Mouse (Mus musculus): ENCODE measurements around the gene Zdhhc8. TPM values are rescaled to one million over a fixed set of nuclear protein-coding genes. Genes with fewer than 3 reads are reported as not detected.
A peak's percentile ranks its signal among the peaks of the same experiment; 100 is the strongest.

Zdhhc8 gene
- polyA plus RNA-seq, 2 experiments: 0.88 to 2.9 TPM

DNA sequence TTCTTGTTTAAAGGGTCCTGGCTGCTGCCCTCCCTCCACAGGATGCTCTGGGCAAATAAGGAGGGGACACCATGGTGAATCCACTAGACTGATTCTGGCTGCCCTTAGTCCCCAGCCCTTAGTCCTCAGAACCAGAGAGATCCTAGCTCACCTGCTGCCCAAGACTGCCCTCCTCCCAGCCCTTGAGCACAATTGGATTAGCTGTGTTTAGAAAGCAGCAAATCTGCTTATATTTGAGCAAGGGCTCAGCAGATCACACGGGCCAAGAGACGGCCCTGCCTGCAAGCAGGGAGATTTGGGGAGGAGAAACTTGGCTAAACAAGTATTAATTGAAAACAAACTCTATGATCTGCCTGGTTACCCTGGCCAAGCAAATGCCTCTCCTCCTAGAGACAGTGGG is 55.3 kb downstream of the Zdhhc8 start:
- Histone ChIP-seq H3K9ac (replicated peaks) (no peak overlapping the region), H3K4me3 (ENCODE audit: insufficient read depth in 1 of 2, low read depth in 2 of 2, low read length in 2 of 2) (no peak overlapping the region), H3K27me3 (ENCODE audit: control insufficient read depth, insufficient read depth, low read length) (no peaks in the 10 kb centered on the region), H3K4me2 (ENCODE audit: low read depth) (no peak overlapping the region), H3K36me3 (replicated peaks; ENCODE audit: control insufficient read depth, insufficient read depth, low read depth) (no peaks in the 10 kb centered on the region), H3K4me1 (replicated peaks; ENCODE audit: control insufficient read depth in 2 of 2, insufficient read depth in 2 of 2, low read length in 1 of 2) (peaks cover 0 to 8% of the 10 kb centered on the region in 2 experiments; a peak in 1 of 4 replicates), H3K27ac (no peak overlapping the region), H3K9me3 (ENCODE audit: control insufficient read depth, low read length) (no peaks in the 10 kb centered on the region)
- DNase-seq (ENCODE audit: low read depth in 3 of 3, low spot score in 3 of 3) (no peak), ATAC-seq (ENCODE audit: insufficient read depth) (no peak)
- WGBS (ENCODE audit: insufficient replicate concordance): 43% methylated on average over 2 of the region's 2 CpGs
- TF ChIP-seq EP300 (IDR thresholded peaks at IDR 0.05; ENCODE audit: low read depth): no peak
- TF ChIP-seq CTCF (IDR thresholded peaks at IDR 0.05; ENCODE audit: low read depth): no peak

DNA sequence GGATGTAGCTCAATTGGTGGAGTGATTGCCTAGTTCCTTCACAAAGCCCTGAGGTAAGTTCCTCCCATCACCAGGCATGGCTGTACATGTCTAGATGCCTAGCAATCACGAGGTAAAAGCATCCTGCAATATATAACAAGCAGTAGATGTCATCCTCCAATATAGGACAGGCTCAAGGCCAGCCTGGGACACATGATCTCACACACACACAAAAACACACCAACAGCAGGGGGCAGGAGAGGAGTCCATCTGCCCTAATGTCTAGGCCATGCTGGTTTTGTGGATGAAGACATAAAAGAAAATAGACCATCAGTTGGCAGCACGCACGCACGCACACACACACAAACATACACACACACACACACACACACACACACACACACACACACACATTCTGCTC is 58.2 kb downstream of the Zdhhc8 start:
- H3K4me2 ChIP-seq (ENCODE audit: low read depth): no peak overlapping the region
- WGBS (ENCODE audit: insufficient replicate concordance): 53% methylated on average over 4 of the region's 4 CpGs
- no peak for DNase-seq (ENCODE audit: low read depth in 3 of 3, low spot score in 3 of 3)
- no peak overlapping the region for H3K27ac ChIP-seq
- H3K27me3 ChIP-seq (ENCODE audit: control insufficient read depth, insufficient read depth, low read length): no peaks in the 10 kb centered on the region
- no peak overlapping the region for H3K9ac ChIP-seq (replicated peaks)
- ATAC-seq (ENCODE audit: insufficient read depth): no peak
- TF ChIP-seq CTCF (IDR thresholded peaks at IDR 0.05; ENCODE audit: low read depth) (no peak; the same call in none of the 2 replicates), EP300 (IDR thresholded peaks at IDR 0.05; ENCODE audit: low read depth) (no peak)
- peaks cover 0 to 8% of the 10 kb centered on the region in 2 experiments; a peak in 1 of 4 replicates for H3K4me1 ChIP-seq (replicated peaks; ENCODE audit: control insufficient read depth in 2 of 2, insufficient read depth in 2 of 2, low read length in 1 of 2)
- H3K4me3 ChIP-seq (ENCODE audit: insufficient read depth in 1 of 2, low read depth in 2 of 2, low read length in 2 of 2): no peak overlapping the region
- H3K36me3 ChIP-seq (replicated peaks; ENCODE audit: control insufficient read depth, insufficient read depth, low read depth): no peaks in the 10 kb centered on the region
- H3K9me3 ChIP-seq (ENCODE audit: control insufficient read depth, low read length): no peaks in the 10 kb centered on the region

DNA sequence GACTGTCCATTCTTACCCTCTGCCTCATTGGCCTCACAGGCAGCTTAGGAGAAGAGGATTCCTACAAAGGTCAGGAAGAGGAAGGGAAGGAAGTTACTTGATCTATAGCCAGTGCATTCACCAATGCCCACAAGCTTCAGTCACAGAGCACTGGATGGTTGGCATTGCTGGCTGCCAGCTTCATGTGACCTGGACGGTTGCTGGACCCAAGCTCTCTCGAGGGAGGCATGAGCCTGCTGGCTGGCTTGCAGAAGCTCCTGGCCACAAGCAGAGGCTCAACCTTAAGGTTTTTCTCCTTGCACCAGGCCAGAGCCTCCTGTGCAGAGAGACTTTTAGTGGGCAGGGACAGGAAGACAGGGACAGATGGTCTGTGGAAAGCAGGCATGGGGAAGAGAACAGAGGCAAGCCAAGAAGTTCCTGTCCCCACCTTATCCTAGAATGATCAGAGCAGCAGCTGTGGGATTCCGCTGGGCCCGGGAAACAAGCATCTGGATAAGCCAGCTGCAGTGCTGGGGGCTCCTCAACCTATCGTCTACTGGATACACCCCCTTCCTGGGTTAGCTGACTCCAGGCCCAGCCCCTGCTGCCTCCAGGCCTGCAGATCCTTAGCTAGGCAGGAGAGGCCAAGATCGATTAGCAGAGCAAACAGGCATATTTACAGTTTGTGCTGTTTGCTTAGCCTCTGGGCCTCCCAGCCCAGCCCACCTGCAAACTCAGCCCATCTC is 59.0 kb downstream of the Zdhhc8 start:
- Histone ChIP-seq H3K36me3 (replicated peaks; ENCODE audit: control insufficient read depth, insufficient read depth, low read depth) (no peaks in the 10 kb centered on the region), H3K4me1 (replicated peaks; ENCODE audit: control insufficient read depth in 2 of 2, insufficient read depth in 2 of 2, low read length in 1 of 2) (peaks cover 0 to 8% of the 10 kb centered on the region in 2 experiments; a peak in 1 of 4 replicates), H3K4me3 (ENCODE audit: insufficient read depth in 1 of 2, low read depth in 2 of 2, low read length in 2 of 2) (no peak overlapping the region), H3K27me3 (ENCODE audit: control insufficient read depth, insufficient read depth, low read length) (no peaks in the 10 kb centered on the region), H3K27ac (no peak overlapping the region), H3K4me2 (ENCODE audit: low read depth) (peak overlapping the region; percentile 15), H3K9ac (replicated peaks) (no peak overlapping the region), H3K9me3 (ENCODE audit: control insufficient read depth, low read length) (no peaks in the 10 kb centered on the region)
- DNase-seq (ENCODE audit: low read depth in 3 of 3, low spot score in 3 of 3) (no peak), ATAC-seq (ENCODE audit: insufficient read depth) (peak; percentile 65)
- 20% methylated on average over 6 of the region's 6 CpGs for WGBS (ENCODE audit: insufficient replicate concordance)
- TF ChIP-seq EP300 (IDR thresholded peaks at IDR 0.05; ENCODE audit: low read depth): no peak
- no peak for TF ChIP-seq CTCF (IDR thresholded peaks at IDR 0.05; ENCODE audit: low read depth)

DNA sequence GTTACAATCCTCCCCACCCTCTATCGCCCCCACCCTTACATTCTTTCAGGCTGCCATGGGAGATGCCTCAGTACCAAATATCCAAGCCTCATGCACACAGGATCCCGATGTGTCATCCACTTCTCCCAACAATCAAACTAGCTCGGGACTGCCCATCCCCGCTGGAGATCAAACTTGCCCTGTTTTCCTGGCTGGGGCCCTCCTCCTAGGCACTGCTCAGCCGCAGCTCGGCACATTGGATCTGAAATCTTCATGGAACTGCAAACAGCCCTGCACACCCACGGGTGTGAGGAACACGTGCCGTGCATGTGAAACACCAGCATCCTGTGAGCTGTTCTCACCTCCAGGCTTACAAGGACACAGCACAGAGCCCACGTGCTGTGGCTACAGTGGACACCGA is 61.1 kb downstream of the Zdhhc8 start:
- WGBS (ENCODE audit: insufficient replicate concordance): 62% methylated on average over 11 of the region's 11 CpGs
- Histone ChIP-seq H3K9me3 (ENCODE audit: control insufficient read depth, low read length) (no peaks in the 10 kb centered on the region), H3K36me3 (replicated peaks; ENCODE audit: control insufficient read depth, insufficient read depth, low read depth) (no peaks in the 10 kb centered on the region), H3K9ac (replicated peaks) (no peak overlapping the region), H3K4me2 (ENCODE audit: low read depth) (no peak overlapping the region), H3K27me3 (ENCODE audit: control insufficient read depth, insufficient read depth, low read length) (no peaks in the 10 kb centered on the region), H3K27ac (no peak overlapping the region), H3K4me1 (replicated peaks; ENCODE audit: control insufficient read depth in 2 of 2, insufficient read depth in 2 of 2, low read length in 1 of 2) (peaks cover 0 to 6% of the 10 kb centered on the region in 2 experiments; a peak in 1 of 4 replicates), H3K4me3 (ENCODE audit: insufficient read depth in 1 of 2, low read depth in 2 of 2, low read length in 2 of 2) (no peak overlapping the region)
- no peak for TF ChIP-seq CTCF (IDR thresholded peaks at IDR 0.05; ENCODE audit: low read depth)
- TF ChIP-seq EP300 (IDR thresholded peaks at IDR 0.05; ENCODE audit: low read depth): no peak
- ATAC-seq (ENCODE audit: insufficient read depth) (no peak), DNase-seq (ENCODE audit: low read depth in 3 of 3, low spot score in 3 of 3) (no peak)

DNA sequence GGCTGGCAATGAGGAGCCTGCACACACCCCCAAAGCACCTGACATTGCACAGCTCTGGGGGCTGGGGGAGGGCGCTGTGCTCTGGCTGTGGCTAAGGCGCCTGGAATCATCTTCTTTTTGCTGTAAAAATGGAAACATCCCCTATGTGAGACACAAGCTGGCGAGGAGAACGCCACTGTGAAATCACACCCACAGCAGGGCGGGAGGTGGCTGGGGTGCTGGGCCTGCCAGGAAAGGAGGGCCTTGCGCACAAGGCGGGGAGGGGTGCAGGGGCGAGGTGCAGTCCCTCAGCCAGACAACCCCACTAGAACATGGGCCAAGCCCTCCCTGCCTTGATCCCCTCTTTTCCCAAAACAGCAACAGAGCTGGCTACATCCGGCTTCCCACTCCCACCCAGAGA is 61.7 kb downstream of the Zdhhc8 start:
- Histone ChIP-seq H3K36me3 (replicated peaks; ENCODE audit: control insufficient read depth, insufficient read depth, low read depth) (no peaks in the 10 kb centered on the region), H3K27ac (no peak overlapping the region), H3K27me3 (ENCODE audit: control insufficient read depth, insufficient read depth, low read length) (no peaks in the 10 kb centered on the region), H3K9me3 (ENCODE audit: control insufficient read depth, low read length) (no peaks in the 10 kb centered on the region), H3K9ac (replicated peaks) (no peak overlapping the region), H3K4me3 (ENCODE audit: insufficient read depth in 1 of 2, low read depth in 2 of 2, low read length in 2 of 2) (no peak overlapping the region), H3K4me2 (ENCODE audit: low read depth) (no peak overlapping the region), H3K4me1 (replicated peaks; ENCODE audit: control insufficient read depth in 2 of 2, insufficient read depth in 2 of 2, low read length in 1 of 2) (peaks cover 0 to 6% of the 10 kb centered on the region in 2 experiments; a peak in 1 of 4 replicates)
- TF ChIP-seq EP300 (IDR thresholded peaks at IDR 0.05; ENCODE audit: low read depth): no peak
- no peak for TF ChIP-seq CTCF (IDR thresholded peaks at IDR 0.05; ENCODE audit: low read depth)
- DNase-seq (ENCODE audit: low read depth in 3 of 3, low spot score in 3 of 3) (no peak), ATAC-seq (ENCODE audit: insufficient read depth) (no peak)
- 67% methylated on average over 9 of the region's 9 CpGs for WGBS (ENCODE audit: insufficient replicate concordance)
